Mouse (Mus musculus): ENCODE measurements at regions not wholly inside any gene's neighbourhood (a gene's known extent, or its start where the extent isn't known, plus 50 kb on each side); places are given as distances from the start of the nearest gene placed in this dataset.

DNA sequence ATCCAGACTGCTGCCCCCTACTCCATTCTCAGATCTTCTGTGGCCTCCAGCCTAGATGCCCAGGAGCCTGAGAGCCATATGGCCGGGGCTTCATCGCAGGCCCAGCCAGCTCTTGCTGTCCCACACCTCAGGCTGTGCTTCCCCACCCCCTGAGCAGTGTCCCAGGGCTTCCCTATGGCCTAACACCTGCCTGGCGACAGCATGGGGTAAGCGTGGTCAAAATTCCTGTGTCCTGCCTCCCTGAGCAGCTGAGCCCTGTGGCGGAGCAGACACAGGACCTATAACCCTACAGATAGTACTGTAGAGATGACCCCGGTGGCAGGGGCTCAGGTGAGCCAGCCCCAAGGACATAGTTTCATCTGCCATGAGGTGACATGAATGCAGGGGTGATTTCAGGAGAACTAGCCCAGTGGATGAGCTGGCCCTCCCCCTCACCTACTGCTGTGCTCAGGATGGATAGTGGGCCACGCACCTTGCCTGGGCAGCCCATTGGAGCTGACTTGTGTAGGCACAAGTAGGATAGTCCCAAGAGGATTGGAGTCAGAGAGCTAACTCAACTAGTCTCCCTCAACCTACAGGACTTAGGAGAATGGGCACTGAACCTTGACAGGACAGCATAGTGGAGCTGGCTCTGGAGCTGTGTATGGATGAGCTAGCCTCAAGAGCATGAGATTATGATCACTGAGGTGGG is 4816.9 kb downstream of the 9330182O14Rik start:
- H3K36me3 ChIP-seq (ENCODE audit: control insufficient read depth, insufficient read depth, low read length) = no peaks in the 10 kb centered on the region
- no peak overlapping the region for H3K4me2 ChIP-seq (ENCODE audit: low read length)
- H3K27ac ChIP-seq (ENCODE audit: low read length) = no peak overlapping the region
- H3K9me3 ChIP-seq (replicated peaks; ENCODE audit: control insufficient read depth, low read length, poor library complexity, severe bottlenecking) = no peaks in the 10 kb centered on the region
- H3K27me3 ChIP-seq (ENCODE audit: control insufficient read depth, insufficient read depth, low read depth, low read length) = no peaks in the 10 kb centered on the region
- 86% methylated on average over 7 of the region's 7 CpGs for WGBS
- ATAC-seq = no peak
- no peak overlapping the region for H3K4me3 ChIP-seq (ENCODE audit: low read depth, low read length)
- H3K4me1 ChIP-seq (ENCODE audit: control insufficient read depth, insufficient read depth, low read length) = no peaks in the 10 kb centered on the region
- no peak overlapping the region for H3K9ac ChIP-seq (ENCODE audit: low read depth, low read length)
